Mouse (Mus musculus) testis, adult 2 months (tissue): Measurements from ENCODE around the gene Anxa8.

Experiments used
- CTCF ChIP-seq: fragments of 200-500 bp; IDR thresholded peaks from 2 replicates; pipeline ENCODE4 v1.5.1; 2012; ENCODE audit warnings: low read depth, mild to moderate bottlenecking, inconsistent platforms, low read length, moderate library complexity; ENCODE audit not compliant: control insufficient read depth, insufficient read depth, insufficient replicate concordance
- POLR2A ChIP-seq: fragments of 200-500 bp; IDR thresholded peaks from 2 replicates; pipeline ENCODE4 v1.6.1; 2012; ENCODE audit warnings: low read depth, mild to moderate bottlenecking, inconsistent platforms, low read length, moderate library complexity; ENCODE audit not compliant: control insufficient read depth

GRCm38 (mm10) chr14:34106389-34107062 lies 20.7 kb downstream of the Anxa8 start:
- peak; percentile 81 for TF ChIP-seq CTCF
- TF ChIP-seq POLR2A: no peak
